Mouse (Mus musculus) kidney, adult 2 months (tissue): ENCODE measurements around the gene Ints6l.

Experiments
- CTCF ChIP-seq: fragments of 200-500 bp; conservative IDR thresholded peaks from 2 replicates; pipeline ENCODE4 v1.5.1; 2011; ENCODE audit warnings: low read depth, mild to moderate bottlenecking, control low read depth, low read length, moderate library complexity, mixed read lengths; ENCODE audit not compliant: insufficient read depth, insufficient read length
- POLR2A ChIP-seq: fragments of 200-500 bp; IDR thresholded peaks from one replicate; pipeline ENCODE4 v1.6.1; 2011; ENCODE audit warnings: low read depth, low read length, control low read depth

DNA sequence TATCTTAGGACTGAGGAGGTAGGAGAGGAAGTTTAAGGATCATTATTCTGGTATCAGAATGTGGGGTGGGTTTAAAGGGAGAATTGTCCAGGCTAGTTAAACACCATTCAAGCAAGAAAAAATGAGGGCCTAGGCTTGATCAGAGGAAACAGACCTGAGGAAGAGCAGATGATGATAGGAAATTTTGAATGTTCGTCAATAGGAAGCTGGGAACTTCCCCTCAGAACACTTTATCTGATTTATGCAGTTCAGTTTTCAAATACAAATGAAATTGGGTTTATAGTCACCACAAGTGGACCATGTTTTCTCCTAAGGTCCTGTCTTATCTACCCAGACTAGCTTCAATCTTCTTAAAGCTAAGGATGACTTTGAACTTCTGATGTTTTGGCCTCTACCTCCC, 49.2 kb upstream of the Ints6l start:
- TF ChIP-seq CTCF (no peak), POLR2A (no peak)
